Mouse (Mus musculus): ENCODE results near the gene Cpsf4l. TPM values are rescaled to one million over a fixed set of nuclear protein-coding genes. Genes with fewer than 3 reads are reported as not detected.

Gene Cpsf4l
- polyA plus RNA-seq, 1 experiment from 2014 or later = 0.52 TPM

GRCm38 (mm10) chr11:113684707-113685426, 24.9 kb downstream of the Cpsf4l start:
- H3K27ac ChIP-seq = peak overlapping the region; percentile 96
- peak overlapping the region; percentile 81 for H3K9ac ChIP-seq
- peak overlapping the region; percentile 94 for H3K4me2 ChIP-seq
- H3K4me1 ChIP-seq (replicated peaks) = peaks cover 52% of the 10 kb centered on the region
- H3K27me3 ChIP-seq = no peaks in the 10 kb centered on the region
- ATAC-seq (ENCODE audit: low FRiP score) = no peak
- no peaks in the 10 kb centered on the region for H3K9me3 ChIP-seq
- WGBS = 44% methylated on average over 25 of the region's 25 CpGs
- peak overlapping the region; percentile 93 for H3K4me3 ChIP-seq
- peaks cover 24% of the 10 kb centered on the region for H3K36me3 ChIP-seq

GRCm38 (mm10) chr11:113683957-113684706, 25.7 kb downstream of the Cpsf4l start, which contains the start of the genes Fam104a and D11Wsu47e:
Gene Fam104a (minus strand): TSS chr11:113684155.
Gene D11Wsu47e (plus strand): TSS chr11:113684412.
- Histone ChIP-seq H3K9me3 (no peaks in the 10 kb centered on the region), H3K4me3 (peak within 1 kb of the TSS; percentile 93), H3K9ac (peak within 1 kb of the TSS; percentile 93), H3K4me1 (replicated peaks) (peaks cover 57% of the 10 kb centered on the region), H3K27me3 (no peaks in the 10 kb centered on the region), H3K4me2 (peak within 1 kb of the TSS; percentile 94), H3K27ac (peak within 1 kb of the TSS; percentile 96), H3K36me3 (peaks cover 16% of the 10 kb centered on the region)
- ATAC-seq (ENCODE audit: low FRiP score) = peak; percentile 96
- WGBS = under 1% methylated on average over 73 of the region's 73 CpGs

- no peaks in the 10 kb centered on the region for H3K27me3 ChIP-seq
- peak overlapping the region; percentile 96 for H3K27ac ChIP-seq
- H3K9ac ChIP-seq = peak overlapping the region; percentile 93
- H3K36me3 ChIP-seq = peaks cover 11% of the 10 kb centered on the region
- H3K9me3 ChIP-seq = no peaks in the 10 kb centered on the region
- H3K4me1 ChIP-seq (replicated peaks) = peaks cover 60% of the 10 kb centered on the region
- peak; percentile 75 for ATAC-seq (ENCODE audit: low FRiP score)
- WGBS = under 1% methylated on average over 29 of the region's 38 CpGs
- peak overlapping the region; percentile 94 for H3K4me2 ChIP-seq
- H3K4me3 ChIP-seq = peak overlapping the region; percentile 93
These were observed 26.2 kb downstream of the Cpsf4l start for GRCm38 (mm10) chr11:113683627-113683956.

GRCm38 (mm10) chr11:113682897-113683626, 26.8 kb downstream of the Cpsf4l start:
- H3K4me3 ChIP-seq = peak overlapping the region; percentile 93
- 3% methylated on average over 38 of the region's 38 CpGs for WGBS
- peaks cover 65% of the 10 kb centered on the region for H3K4me1 ChIP-seq (replicated peaks)
- peak; percentile 41; the same call in 1 of the 2 replicates for ATAC-seq (ENCODE audit: low FRiP score)
- peaks cover 6% of the 10 kb centered on the region for H3K36me3 ChIP-seq
- peak overlapping the region; percentile 94 for H3K4me2 ChIP-seq
- peak overlapping the region; percentile 93 for H3K9ac ChIP-seq
- no peaks in the 10 kb centered on the region for H3K27me3 ChIP-seq
- H3K9me3 ChIP-seq = no peaks in the 10 kb centered on the region
- H3K27ac ChIP-seq = peak overlapping the region; percentile 96

DNA sequence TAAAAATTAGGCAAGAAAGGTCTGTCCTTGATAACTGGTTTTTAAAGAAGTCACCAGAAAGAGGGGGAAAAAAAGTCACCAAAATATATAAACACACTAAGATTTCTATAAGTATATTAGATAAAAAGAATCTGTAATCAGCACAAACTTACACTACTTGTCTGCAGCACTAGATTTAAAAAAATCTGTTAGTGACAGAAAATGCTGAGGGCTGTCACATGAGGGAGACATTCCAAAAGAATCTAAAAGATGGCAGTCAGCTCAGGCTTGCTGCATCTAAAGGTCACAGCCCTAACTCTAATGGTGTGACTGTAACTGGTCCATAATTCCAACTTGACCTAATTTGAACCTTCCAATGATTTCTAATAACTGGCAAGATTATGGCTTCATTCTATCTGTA, 27.8 kb downstream of the Cpsf4l start:
- Histone ChIP-seq H3K27ac (no peak overlapping the region), H3K36me3 (peaks cover 1% of the 10 kb centered on the region), H3K9me3 (no peaks in the 10 kb centered on the region), H3K9ac (no peak overlapping the region; the same call in 1 of the 2 replicates), H3K27me3 (no peaks in the 10 kb centered on the region), H3K4me3 (peak overlapping the region; percentile 93; the same call in 1 of the 2 replicates), H3K4me2 (peak overlapping the region; percentile 94), H3K4me1 (replicated peaks) (peaks cover 66% of the 10 kb centered on the region)
- ATAC-seq (ENCODE audit: low FRiP score) = no peak

DNA sequence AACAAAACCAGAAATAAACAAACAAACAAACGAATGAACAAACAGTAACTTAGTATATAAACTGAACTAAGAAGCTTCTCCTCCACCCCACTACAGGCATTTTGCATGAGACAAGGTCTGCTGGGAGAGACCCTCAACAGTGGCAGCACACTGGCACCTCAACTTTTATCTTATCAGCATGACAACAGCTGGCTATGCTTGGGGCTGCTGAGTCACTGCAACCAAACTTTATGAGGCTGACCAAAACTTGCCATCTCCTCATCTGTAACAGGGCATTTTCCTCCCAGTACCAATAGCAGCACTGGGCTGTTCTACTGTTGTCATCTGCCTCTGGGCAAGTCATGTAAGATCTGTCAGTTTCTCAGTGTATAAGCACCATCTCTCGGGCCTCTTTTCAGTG, 28.9 kb downstream of the Cpsf4l start:
- ATAC-seq (ENCODE audit: low FRiP score) = no peak
- Histone ChIP-seq H3K36me3 (peaks cover 12% of the 10 kb centered on the region), H3K27me3 (no peaks in the 10 kb centered on the region), H3K9me3 (no peaks in the 10 kb centered on the region), H3K4me3 (no peak overlapping the region), H3K27ac (no peak overlapping the region), H3K4me1 (replicated peaks) (peaks cover 56% of the 10 kb centered on the region), H3K9ac (0 out of 2 replicates have a peak overlapping the region, but pooled peaks have one; percentile 8), H3K4me2 (no peak overlapping the region)
- 92% methylated on average over 2 of the region's 2 CpGs for WGBS

GRCm38 (mm10) chr11:113678373-113678772, 31.4 kb downstream of the Cpsf4l start:
- no peak overlapping the region for H3K4me2 ChIP-seq
- peaks cover 32% of the 10 kb centered on the region for H3K36me3 ChIP-seq
- no peaks in the 10 kb centered on the region for H3K9me3 ChIP-seq
- H3K27ac ChIP-seq = no peak overlapping the region
- H3K4me3 ChIP-seq = no peak overlapping the region
- ATAC-seq (ENCODE audit: low FRiP score) = no peak
- peaks cover 43% of the 10 kb centered on the region for H3K4me1 ChIP-seq (replicated peaks)
- 89% methylated on average over 8 of the region's 8 CpGs for WGBS
- H3K27me3 ChIP-seq = no peaks in the 10 kb centered on the region
- H3K9ac ChIP-seq = 0 out of 2 replicates have a peak overlapping the region, but pooled peaks have one; percentile 3

GRCm38 (mm10) chr11:113677378-113677777, 32.4 kb downstream of the Cpsf4l start:
- Histone ChIP-seq H3K27me3 (no peaks in the 10 kb centered on the region), H3K36me3 (peaks cover 42% of the 10 kb centered on the region), H3K4me2 (no peak overlapping the region), H3K4me3 (no peak overlapping the region), H3K4me1 (replicated peaks) (peaks cover 35% of the 10 kb centered on the region), H3K9me3 (no peaks in the 10 kb centered on the region), H3K27ac (no peak overlapping the region), H3K9ac (no peak overlapping the region)
- 96% methylated on average over 2 of the region's 2 CpGs for WGBS
- ATAC-seq (ENCODE audit: low FRiP score) = no peak

- H3K4me3 ChIP-seq = no peak overlapping the region
- no peak overlapping the region for H3K4me2 ChIP-seq
- 78% methylated on average over 2 of the region's 2 CpGs for WGBS
- no peaks in the 10 kb centered on the region for H3K9me3 ChIP-seq
- H3K9ac ChIP-seq = no peak overlapping the region
- no peak overlapping the region for H3K27ac ChIP-seq
- H3K27me3 ChIP-seq = no peaks in the 10 kb centered on the region
- H3K4me1 ChIP-seq (replicated peaks) = peaks cover 31% of the 10 kb centered on the region
- ATAC-seq (ENCODE audit: low FRiP score) = no peak
- peaks cover 47% of the 10 kb centered on the region for H3K36me3 ChIP-seq
These were observed 33.0 kb downstream of the Cpsf4l start for GRCm38 (mm10) chr11:113676847-113677246.

GRCm38 (mm10) chr11:113674595-113674994, 35.2 kb downstream of the Cpsf4l start:
- Histone ChIP-seq H3K4me2 (no peak overlapping the region), H3K36me3 (peaks cover 64% of the 10 kb centered on the region), H3K9me3 (no peaks in the 10 kb centered on the region), H3K4me1 (replicated peaks) (peaks cover 13% of the 10 kb centered on the region; the same call in 1 of the 2 replicates), H3K27ac (no peak overlapping the region), H3K4me3 (no peak overlapping the region), H3K27me3 (no peaks in the 10 kb centered on the region), H3K9ac (no peak overlapping the region)
- no peak for ATAC-seq (ENCODE audit: low FRiP score)
- 84% methylated on average over 5 of the region's 5 CpGs for WGBS

DNA sequence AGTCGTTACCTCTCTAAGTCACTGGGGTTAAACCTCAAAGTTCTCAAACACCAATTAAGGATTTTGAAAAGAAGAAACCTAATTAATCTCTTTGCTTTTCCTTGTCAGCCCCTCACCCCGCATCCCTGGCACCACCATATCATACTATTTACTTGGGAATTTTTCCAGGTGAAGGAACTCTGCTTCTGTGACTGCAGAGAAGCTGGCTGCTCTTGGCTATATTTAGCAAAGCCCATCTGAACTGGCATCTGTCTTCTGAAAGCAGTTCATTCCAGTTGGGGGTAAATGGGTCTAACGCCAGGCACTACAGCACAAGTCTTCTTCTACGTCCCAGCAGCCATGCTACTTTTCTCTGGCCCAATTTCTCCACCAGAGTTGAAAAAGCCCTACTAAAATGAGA, 36.2 kb downstream of the Cpsf4l start:
- no peak for ATAC-seq (ENCODE audit: low FRiP score)
- Histone ChIP-seq H3K9ac (no peak overlapping the region), H3K4me1 (replicated peaks) (peaks cover 8% of the 10 kb centered on the region; the same call in 1 of the 2 replicates), H3K27me3 (no peaks in the 10 kb centered on the region), H3K27ac (no peak overlapping the region), H3K36me3 (peaks cover 68% of the 10 kb centered on the region), H3K4me3 (no peak overlapping the region), H3K9me3 (no peaks in the 10 kb centered on the region), H3K4me2 (no peak overlapping the region)
- 93% methylated on average over 4 of the region's 4 CpGs for WGBS

- Histone ChIP-seq H3K4me1 (replicated peaks) (peaks cover 15% of the 10 kb centered on the region; the same call in 1 of the 2 replicates), H3K4me2 (no peak overlapping the region), H3K9me3 (no peaks in the 10 kb centered on the region), H3K27ac (no peak overlapping the region), H3K9ac (no peak overlapping the region), H3K4me3 (no peak overlapping the region), H3K27me3 (no peaks in the 10 kb centered on the region), H3K36me3 (peaks cover 52% of the 10 kb centered on the region)
- ATAC-seq (ENCODE audit: low FRiP score) = no peak
- WGBS = 85% methylated on average over 4 of the region's 4 CpGs
These were observed 40.1 kb downstream of the Cpsf4l start for GRCm38 (mm10) chr11:113669711-113670110.

Data from hindbrain, embryonic 13.5 days (tissue).